Mouse (Mus musculus) right cerebral cortex, postnatal 25 days (tissue): ENCODE results near the gene Olfr420.

Experiments
- DNase-seq: peaks from one replicate; pipeline ENCODE4 v3.0.0; 2022

Gene Olfr420

DNA sequence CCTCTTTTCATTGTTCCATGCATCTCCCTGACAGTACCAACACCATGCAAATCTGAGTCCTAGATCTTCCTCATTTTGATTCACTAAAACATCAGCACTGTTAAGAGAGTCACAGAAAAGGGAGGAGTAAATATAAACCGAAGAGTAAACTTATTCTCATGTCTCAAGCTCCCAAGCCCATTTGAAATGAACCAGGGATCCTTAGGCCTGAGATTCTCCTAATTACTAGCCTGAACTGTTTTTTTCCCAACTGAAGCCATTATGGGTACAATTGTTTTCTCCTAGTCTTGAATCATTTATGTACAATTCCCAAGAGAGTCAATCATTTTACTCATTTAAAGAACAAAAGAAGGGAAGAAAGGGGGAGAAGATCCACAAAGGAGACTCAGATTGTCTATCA, at the start of gene Olfr420:
TSS of gene Olfr420 (plus strand) at position 301 of the 400 bp plus-strand sequence.
- no peak for DNase-seq

DNA sequence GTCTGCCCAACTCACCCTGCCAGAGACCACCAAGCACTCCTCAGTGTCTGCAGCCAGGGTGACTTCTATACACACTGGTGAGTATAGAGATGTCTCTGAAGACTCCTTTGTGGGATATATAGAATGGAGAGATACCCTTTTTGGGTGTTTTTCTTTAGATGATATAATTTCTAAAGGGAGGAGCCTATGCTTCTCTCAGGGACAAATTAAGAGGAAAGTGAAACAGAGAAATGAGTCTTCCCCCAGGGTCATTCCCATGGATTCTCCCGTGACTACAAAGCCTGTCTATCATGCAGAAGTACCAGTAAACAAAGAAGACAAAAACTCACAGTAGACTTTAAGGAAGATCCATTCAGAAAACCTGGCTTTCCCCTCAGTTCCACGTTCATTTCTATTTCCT, 34.4 kb upstream of the Olfr420 start, which contains the start of gene Olfr231:
TSS of gene Olfr231 (minus strand) at position 101 of the 400 bp plus-strand sequence.
- no peak for DNase-seq

DNA sequence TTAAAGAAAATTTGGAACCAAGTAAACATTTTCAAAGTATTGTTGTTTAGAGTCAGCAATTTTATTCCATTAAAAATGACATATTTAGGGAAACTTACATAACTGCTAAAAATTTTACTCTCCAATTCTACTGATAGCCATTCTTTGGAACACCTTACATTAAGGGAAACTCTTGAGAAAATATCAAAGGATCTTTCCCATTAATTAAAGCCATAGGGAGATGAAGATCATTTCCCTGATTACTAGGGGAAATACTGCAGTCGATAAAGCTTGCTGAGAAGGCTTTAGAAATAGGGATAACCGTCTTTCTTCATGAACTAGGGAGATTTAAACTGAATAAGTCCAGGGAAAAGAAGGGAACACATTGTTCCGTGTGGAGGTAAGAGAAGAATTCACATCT, 24.2 kb upstream of the Olfr420 start, which contains the start of gene Olfr424:
TSS of gene Olfr424 (plus strand) at position 301 of the 400 bp plus-strand sequence.
- DNase-seq: no peak

DNA sequence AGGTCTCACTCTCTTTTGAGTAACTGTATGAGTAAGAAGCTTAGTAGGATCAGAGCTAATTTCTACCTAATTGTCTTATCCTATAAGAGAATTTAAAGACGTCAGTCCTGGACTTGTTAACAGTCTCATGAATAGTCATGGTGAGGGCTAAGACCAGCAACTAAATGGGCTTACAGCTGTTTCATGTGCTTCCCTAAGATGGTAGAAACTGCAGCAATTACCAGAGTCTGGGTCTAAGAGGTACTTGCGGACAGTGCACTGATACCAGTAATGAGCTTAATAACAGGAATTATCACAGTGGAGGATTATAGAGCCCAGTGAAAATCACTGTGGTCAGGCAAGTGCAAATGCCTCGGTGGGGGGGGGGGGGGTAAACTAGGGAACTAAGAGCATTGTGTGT, 23.4 kb upstream of the Olfr420 start:
- DNase-seq: no peak

DNA sequence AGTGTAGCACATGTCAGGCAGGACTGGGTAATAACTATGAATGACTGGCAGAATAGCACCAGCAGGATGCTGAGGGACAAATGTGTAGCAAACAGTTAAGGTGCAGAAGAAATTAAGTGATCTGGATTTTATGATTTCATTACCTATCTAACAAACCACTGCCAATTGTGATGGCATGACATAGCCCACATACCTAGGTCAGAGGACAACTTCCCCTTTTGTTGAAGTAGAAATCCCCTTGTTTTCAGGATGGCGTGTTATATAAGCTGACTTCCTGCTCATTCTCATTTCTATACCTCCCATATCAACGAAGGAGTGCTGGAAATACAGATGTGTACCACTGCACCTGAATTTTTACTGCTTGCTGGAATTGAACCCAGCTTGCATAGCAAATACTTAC, 14.0 kb upstream of the Olfr420 start:
- DNase-seq: no peak

DNA sequence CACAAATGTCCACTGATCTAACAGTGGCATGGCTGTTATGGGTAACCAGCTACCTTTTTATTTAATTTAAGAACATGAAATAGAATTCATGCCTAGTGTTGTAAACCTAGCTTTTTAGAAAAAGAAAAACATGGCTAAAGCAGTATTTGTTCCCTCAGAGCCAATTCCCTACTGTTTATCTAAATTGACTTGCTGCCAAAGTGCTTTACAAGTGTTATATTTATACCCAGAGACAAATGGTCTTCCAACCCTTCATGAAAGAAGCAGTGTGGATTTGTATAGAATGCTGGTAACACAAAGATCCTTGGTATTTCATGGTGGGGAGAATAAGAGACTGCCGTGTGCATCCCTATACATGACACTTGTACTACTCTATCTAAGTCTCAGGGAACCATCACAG, 8.7 kb upstream of the Olfr420 start:
- DNase-seq: no peak

DNA sequence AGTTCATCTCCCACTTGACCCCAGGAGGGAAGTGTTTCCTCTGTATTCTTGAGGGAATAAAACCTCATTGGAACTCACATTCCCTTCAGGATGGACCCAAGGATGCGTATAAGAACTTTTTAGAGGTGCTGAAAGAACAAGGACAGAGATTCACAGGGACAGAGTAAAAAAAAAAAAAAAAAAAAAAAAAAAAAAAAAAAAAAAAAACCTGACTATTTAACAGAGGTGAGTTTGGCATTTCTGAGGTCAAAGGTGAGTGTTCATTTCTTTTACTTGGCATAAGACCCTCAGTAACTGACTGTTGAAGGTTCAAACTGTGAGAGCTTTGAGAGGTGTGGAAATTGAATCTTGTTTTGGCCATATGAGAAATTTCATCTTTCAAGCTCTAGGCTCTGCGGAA, 6.1 kb upstream of the Olfr420 start:
- DNase-seq: no peak

DNA sequence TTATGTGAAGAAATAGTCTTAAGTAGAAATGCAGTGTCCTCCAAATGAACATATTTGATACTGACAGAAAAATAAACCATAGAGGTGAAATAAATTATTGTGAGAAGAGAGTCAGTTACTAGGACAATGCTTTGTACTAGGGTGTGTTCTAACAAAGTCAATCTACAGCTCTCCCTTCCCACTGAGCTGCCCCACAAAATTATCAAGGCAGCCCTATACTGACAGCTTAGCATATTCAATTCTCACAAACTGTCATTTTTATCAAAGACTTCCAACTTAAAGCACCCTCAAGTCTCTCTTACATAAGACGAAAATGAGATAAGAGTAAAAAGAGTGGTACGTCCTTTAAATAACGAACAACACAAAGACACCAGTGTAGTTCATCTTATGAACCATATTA, 2.2 kb downstream of the Olfr420 start:
- no peak for DNase-seq

DNA sequence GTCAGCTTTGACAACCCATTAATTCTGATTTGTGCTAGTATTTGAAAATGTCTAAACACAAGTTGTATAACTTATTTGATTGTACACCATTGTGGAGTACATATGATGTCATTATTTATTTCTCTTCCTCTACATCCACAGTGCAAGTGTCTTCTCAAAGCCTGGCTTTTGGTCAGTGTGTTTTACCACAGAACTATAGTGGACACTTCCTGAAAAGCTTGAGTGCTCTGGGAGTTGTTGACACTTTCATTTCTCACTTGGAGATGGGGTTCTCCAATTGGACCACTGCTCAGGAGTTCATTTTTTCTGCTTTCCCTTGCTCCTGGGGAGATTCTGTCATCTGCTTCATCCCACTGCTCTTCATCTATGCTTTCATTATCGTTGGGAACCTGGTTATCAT, 3.1 kb downstream of the Olfr420 start:
- DNase-seq: no peak

DNA sequence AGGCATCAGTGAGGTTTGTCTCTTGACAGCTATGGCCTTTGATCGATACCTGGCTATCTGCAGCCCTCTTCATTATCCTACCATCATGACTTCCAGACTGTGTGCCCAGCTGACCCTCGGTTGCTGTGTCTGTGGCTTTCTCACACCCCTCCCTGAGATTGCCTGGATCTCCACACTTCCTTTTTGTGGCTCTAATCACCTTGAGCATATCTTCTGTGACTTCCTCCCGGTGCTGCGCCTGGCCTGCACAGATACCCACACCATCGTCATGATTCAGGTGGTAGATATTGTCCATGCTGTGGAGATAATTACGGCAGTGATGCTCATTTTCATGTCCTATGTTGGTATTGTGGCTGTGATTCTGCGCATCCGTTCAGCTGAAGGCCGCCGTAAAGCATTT, 3.7 kb downstream of the Olfr420 start:
- no peak for DNase-seq

DNA sequence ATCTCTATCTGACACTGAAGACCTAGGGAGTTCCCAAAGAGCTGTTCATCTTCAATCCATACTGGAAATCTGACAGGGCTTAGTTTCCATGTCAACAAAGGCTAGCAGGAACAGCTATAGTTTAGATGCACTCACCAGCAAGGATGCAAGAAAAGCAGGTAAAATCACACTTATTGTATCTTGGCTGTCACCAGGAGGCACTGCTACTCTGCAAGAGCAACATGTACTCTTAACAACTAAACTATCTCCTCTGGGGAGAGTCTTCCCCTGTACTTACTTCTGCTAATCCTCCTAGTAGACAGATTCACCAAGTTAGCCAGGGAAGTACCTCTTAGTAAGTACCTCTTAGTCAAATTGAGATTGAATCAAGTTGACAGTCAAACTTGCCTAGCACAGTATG, 13.6 kb downstream of the Olfr420 start:
- DNase-seq: no peak

DNA sequence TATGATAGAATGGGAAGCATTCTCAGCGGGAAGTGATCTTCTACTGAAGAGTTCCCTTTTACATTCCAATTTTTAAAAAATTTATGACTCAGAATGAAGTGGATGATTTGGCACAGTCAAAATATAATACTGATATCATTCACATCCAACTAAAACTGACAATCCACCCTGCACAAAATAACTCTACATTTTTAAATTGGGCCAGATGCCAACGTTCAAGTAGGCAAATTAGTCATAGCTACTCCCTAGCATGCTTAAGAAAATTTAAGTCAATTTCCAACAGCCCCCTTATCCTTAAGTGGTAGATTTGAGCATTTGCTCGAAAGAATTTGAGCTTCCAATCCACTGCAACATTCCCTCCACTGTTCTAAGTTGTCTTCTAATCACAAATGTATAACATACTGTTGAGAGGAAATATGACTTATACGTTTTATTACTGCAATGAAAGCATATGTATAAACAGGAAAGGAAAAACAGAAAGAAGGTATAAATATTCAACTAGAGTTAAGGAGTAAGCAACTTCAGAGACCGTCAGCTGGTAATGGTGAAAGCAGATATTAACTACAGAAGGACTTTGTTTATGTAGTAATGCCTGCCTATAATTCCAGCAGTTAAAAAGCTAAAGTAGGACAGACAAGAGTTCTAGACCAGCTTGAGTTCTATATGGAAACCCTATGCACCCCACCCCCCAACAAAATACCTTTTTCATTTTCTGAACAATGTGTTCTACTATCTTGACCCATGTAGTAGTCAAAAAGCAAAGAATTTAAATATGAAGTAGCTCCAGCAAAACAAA, 15.5 kb downstream of the Olfr420 start:
- no peak for DNase-seq

DNA sequence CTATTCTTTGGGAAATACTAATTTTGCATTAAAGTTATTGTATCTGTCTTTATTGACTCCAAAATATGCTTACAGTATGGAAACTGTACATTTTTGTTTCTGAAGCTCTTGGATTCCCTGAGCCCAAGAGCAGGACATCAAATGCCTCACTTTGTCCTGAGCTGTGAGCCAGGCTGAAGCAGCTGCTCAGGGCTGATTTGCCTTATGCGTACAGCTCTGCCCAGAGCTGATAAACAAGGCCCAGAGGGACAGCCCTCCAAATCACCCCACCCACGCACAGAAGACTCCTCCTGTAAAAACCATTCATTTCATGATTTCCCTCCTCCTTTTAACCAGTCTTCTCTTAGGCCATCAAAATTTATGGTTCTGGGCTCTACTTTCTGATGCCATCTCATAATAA, 16.1 kb downstream of the Olfr420 start:
- no peak for DNase-seq

DNA sequence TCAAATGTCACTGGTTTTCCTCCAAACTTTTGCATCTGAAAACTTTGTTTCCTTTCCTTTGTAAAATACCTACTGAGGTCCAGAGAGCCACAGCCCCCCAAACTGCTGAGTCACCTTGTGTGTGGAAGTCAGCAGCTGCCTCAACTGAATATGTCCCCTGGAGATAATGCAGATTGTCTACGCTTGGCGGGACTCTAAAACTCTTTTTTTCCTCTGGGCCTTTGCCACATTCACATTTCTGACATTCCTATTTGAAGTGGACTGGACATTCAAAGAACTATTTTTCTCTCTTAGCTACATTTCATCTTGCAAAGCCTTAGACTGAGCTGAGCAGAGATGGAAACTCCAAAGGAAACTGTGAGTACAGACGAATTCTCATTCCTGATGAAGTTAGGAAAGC, 17.2 kb downstream of the Olfr420 start, which contains the start of gene Spta1:
TSS of gene Spta1 (plus strand) at position 172 of the 400 bp plus-strand sequence.
- DNase-seq: no peak

DNA sequence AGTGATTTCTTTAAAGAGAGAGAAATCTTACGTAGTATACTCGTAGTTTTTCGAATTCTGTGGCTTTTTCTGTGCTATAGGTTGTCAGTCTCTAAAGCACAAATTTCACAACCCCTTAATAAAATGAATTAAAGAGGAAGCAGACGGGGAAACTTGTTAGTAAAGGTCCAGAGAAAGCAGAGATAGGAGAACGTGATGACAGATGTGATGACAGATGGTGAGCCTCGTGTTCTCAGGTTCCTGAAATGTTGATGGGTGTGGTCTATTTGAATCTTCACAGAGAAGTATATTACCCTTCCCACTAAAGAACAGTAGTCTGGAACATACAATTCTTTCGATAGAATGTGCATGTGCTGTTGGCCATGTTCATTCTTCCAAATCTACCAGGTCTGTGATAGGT, 49.3 kb downstream of the Olfr420 start:
- DNase-seq: no peak
